Mouse (Mus musculus) ES-Bruce4 (cell line): ENCODE measurements around the gene Tex2. TPM values are rescaled to one million over a fixed set of nuclear protein-coding genes. Genes with fewer than 3 reads are reported as not detected.

Experiments used
- H3K27ac ChIP-seq: 2 replicates; pipeline ENCODE4 v1.5.1; 2012; ENCODE audit warnings: low read length, inconsistent platforms; ENCODE audit not compliant: insufficient read depth
- H3K27me3 ChIP-seq: 2 replicates; pipeline ENCODE4 v1.6.1; 2012; ENCODE audit warnings: mild to moderate bottlenecking, low read length, inconsistent platforms; ENCODE audit not compliant: control insufficient read depth, poor library complexity, insufficient read depth, severe bottlenecking
- H3K36me3 ChIP-seq: 2 replicates; pipeline ENCODE4 v1.6.1; 2012; ENCODE audit warnings: inconsistent platforms, mild to moderate bottlenecking, low read length, moderate library complexity; ENCODE audit not compliant: control insufficient read depth, poor library complexity, insufficient read depth, severe bottlenecking
- H3K4me1 ChIP-seq: one replicate; pipeline ENCODE4 v1.8.1; 2011; ENCODE audit warnings: low read length; ENCODE audit not compliant: control insufficient read depth, insufficient read depth
- H3K4me3 ChIP-seq: 2 replicates; pipeline ENCODE4 v1.5.1; 2011; ENCODE audit warnings: low read depth, mild to moderate bottlenecking, low read length
- H3K9ac ChIP-seq: 2 replicates; pipeline ENCODE4 v1.6.1; 2012; ENCODE audit warnings: low read depth, mild to moderate bottlenecking, inconsistent platforms; ENCODE audit not compliant: poor library complexity, severe bottlenecking
- H3K9me3 ChIP-seq: replicated peaks from 2 replicates; pipeline ENCODE4 v1.6.1; 2012; ENCODE audit warnings: mild to moderate bottlenecking, low read length, inconsistent platforms; ENCODE audit not compliant: control insufficient read depth, poor library complexity, insufficient read depth, severe bottlenecking
- CTCF ChIP-seq: IDR thresholded peaks from one replicate; pipeline ENCODE4 v1.8.1; 2011; ENCODE audit warnings: low read depth, low read length
- EP300 ChIP-seq: IDR thresholded peaks from 2 replicates; pipeline ENCODE4 v1.6.1; 2011; ENCODE audit warnings: low read depth, low read length; ENCODE audit not compliant: insufficient read depth
- POLR2A ChIP-seq: IDR thresholded peaks from one replicate; pipeline ENCODE4 v1.8.1; 2011; ENCODE audit warnings: low read length; ENCODE audit not compliant: insufficient read depth
- polyA plus RNA-seq: library from polyadenylated mRNA; stranded (reverse); fragments of >200 nt; gene quantifications from 2 replicates; pipeline ENCODE4 v1.2.4, GENCODE M21; 2011; ENCODE audit warnings: low read depth; ENCODE audit not compliant: missing spikeins, insufficient read depth, insufficient read length

Tex2 gene
- polyA plus RNA-seq, 1 experiment = 28.8 TPM

GRCm38 (mm10) chr11:106648347-106648746 lies 35.1 kb upstream of the Tex2 start:
- no peaks in the 10 kb centered on the region for H3K36me3 ChIP-seq
- H3K9ac ChIP-seq = no peak overlapping the region
- no peaks in the 10 kb centered on the region for H3K9me3 ChIP-seq
- TF ChIP-seq POLR2A = no peak
- TF ChIP-seq CTCF = peak; percentile 81
- H3K4me3 ChIP-seq = no peak overlapping the region
- H3K27me3 ChIP-seq = no peaks in the 10 kb centered on the region
- no peaks in the 10 kb centered on the region for H3K4me1 ChIP-seq
- H3K27ac ChIP-seq = no peak overlapping the region

- Histone ChIP-seq H3K9ac (no peak overlapping the region), H3K27me3 (no peaks in the 10 kb centered on the region), H3K9me3 (no peaks in the 10 kb centered on the region), H3K4me1 (peaks cover 2% of the 10 kb centered on the region), H3K36me3 (no peaks in the 10 kb centered on the region), H3K4me3 (no peak overlapping the region), H3K27ac (no peak overlapping the region)
- TF ChIP-seq EP300 (no peak), POLR2A (no peak), CTCF (no peak)
Observed at GRCm38 (mm10) chr11:106642966-106643637, 29.9 kb upstream of the Tex2 start.

- Histone ChIP-seq H3K27me3 (no peaks in the 10 kb centered on the region), H3K36me3 (no peaks in the 10 kb centered on the region), H3K9me3 (no peaks in the 10 kb centered on the region), H3K9ac (no peak overlapping the region), H3K4me3 (no peak overlapping the region), H3K4me1 (peaks cover 2% of the 10 kb centered on the region), H3K27ac (no peak overlapping the region)
- TF ChIP-seq EP300 = no peak
- no peak for TF ChIP-seq CTCF
- TF ChIP-seq POLR2A = no peak
Observed at GRCm38 (mm10) chr11:106641580-106641979, 28.4 kb upstream of the Tex2 start.

DNA sequence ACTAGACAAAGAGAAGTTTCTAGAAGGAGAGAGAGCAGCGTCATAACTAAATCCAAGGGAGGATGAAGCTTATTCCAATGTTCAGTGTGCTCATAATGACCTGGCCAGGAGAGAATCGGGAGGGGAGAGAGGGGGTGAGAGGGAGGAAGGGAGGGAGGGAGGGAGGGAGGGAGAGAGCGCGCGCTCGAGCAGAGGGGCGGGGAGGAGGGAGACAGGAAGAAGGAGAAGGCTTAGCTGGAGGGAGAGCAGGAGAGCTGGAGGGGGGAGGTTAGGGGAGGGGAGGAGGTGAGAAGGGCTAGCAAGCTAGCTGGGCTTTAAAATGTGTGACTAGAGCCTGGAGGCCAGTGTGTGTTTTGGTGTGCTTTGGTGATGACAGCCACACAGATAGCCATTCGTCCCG lies 26.8 kb upstream of the Tex2 start:
- Histone ChIP-seq H3K9ac (peak overlapping the region; percentile 65), H3K4me3 (peak overlapping the region; percentile 34), H3K4me1 (peaks cover 5% of the 10 kb centered on the region), H3K27me3 (no peaks in the 10 kb centered on the region), H3K36me3 (no peaks in the 10 kb centered on the region), H3K9me3 (no peaks in the 10 kb centered on the region), H3K27ac (peak overlapping the region; percentile 40)
- TF ChIP-seq CTCF (no peak), POLR2A (no peak), EP300 (no peak)

- peak overlapping the region; percentile 70 for H3K27ac ChIP-seq
- TF ChIP-seq POLR2A (no peak), CTCF (no peak), EP300 (no peak)
- peaks cover 5% of the 10 kb centered on the region for H3K4me1 ChIP-seq
- peak overlapping the region; percentile 65 for H3K9ac ChIP-seq
- H3K36me3 ChIP-seq = no peaks in the 10 kb centered on the region
- H3K9me3 ChIP-seq = no peaks in the 10 kb centered on the region
- 0 out of 2 replicates have a peak overlapping the region, but pooled peaks have one; percentile 34 for H3K4me3 ChIP-seq
- no peaks in the 10 kb centered on the region for H3K27me3 ChIP-seq
Observed at GRCm38 (mm10) chr11:106639356-106639692, 26.1 kb upstream of the Tex2 start.

- no peak overlapping the region for H3K9ac ChIP-seq
- no peaks in the 10 kb centered on the region for H3K27me3 ChIP-seq
- TF ChIP-seq EP300 (no peak), POLR2A (no peak), CTCF (no peak)
- peak overlapping the region; percentile 70 for H3K27ac ChIP-seq
- H3K36me3 ChIP-seq = no peaks in the 10 kb centered on the region
- H3K4me1 ChIP-seq = peaks cover 5% of the 10 kb centered on the region
- no peaks in the 10 kb centered on the region for H3K9me3 ChIP-seq
- H3K4me3 ChIP-seq = no peak overlapping the region
Observed at GRCm38 (mm10) chr11:106638551-106639355, 25.5 kb upstream of the Tex2 start.
